In the genomic region with DNA sequence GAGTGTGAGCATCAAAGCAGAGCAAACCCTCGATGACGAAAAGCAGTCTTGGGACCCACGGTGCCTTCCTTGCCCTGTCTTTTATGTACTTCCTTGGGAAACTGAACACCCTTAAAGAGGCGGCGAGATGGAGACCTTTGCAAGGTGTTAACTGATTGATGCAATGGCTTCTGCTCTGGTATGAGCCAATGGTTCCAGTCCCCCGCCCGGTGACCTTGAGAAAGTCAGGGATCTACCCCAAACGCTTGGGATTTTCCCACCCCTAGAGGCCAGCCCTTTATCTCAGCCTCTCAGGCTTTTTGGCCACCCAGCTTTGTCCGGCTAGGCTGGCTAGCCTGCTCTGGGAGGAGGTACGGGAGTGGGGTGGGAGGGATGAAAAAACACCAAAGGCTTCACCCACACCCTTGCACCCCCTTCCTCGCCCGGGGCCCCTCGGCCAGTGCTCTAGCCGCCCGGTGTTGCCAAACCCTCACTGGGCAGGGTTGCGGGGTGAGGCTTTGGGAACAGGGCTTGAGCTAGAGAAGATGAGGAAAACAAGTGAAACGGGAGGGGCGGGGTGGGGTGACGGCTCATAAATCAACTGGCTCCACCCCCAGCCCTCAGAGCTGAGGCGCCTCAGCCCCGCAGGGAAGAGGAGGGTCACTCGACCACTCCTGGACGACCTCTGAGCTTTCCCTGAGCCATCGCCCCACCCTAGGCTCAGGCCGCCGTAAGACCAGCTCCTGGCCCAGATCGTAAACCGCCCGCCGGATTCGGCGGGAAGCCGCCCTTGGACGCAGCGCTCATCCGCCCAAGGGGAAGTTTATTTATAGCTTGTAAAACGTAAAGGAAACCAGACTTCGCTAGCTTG, we compare ENCODE assay signal across 8 mouse cellular contexts.
A peak's percentile ranks its signal among the peaks of the same experiment; 100 is the strongest.
DNase-seq lines count a peak whose midpoint lies in the region; ATAC-seq and TF ChIP-seq lines count a peak whose summit lies in the region.

No protein-coding gene starts in this region.

- peak overlapping the region; percentile 83 for H3K4me2 ChIP-seq in heart, embryonic 15.5 days

- DNase-seq in ovary, postnatal 36 days (ENCODE audit: low spot score), result peak; percentile 46
- DNase-seq in ovary, postnatal 10 days (ENCODE audit: low spot score), result no peak
- DNase-seq in kidney, postnatal 10 days, result peak; percentile 70
- DNase-seq in spleen, postnatal 4 days (ENCODE audit: low spot score in 2 of 2), result peak; percentile 59 to 78
- DNase-seq in left cerebral cortex, adult 18-20 months (ENCODE audit: low spot score in 2 of 2), result no peak

- no peak overlapping the region for H3K4me3 ChIP-seq in embryonic fibroblast, embryonic 13.5 days (ENCODE audit: insufficient read depth, low read length)
- peak overlapping the region; percentile 54 for H3K4me3 ChIP-seq in heart, embryonic 15.5 days
- peak overlapping the region; percentile 13; the same call in 1 of the 2 replicates for H3K4me3 ChIP-seq in macrophage (ENCODE audit: inconsistent target)

- H3K27me3 ChIP-seq in heart, embryonic 15.5 days, result peaks cover 48% of the 10 kb centered on the region

- H3K4me1 ChIP-seq in embryonic fibroblast, embryonic 13.5 days (ENCODE audit: control insufficient read depth, insufficient read depth, low read length), result no peaks in the 10 kb centered on the region; the same call in 1 of the 2 replicates
- peaks cover 31% of the 10 kb centered on the region for H3K4me1 ChIP-seq in heart, embryonic 15.5 days (replicated peaks)

- H3K9me3 ChIP-seq in heart, embryonic 15.5 days (replicated peaks), result no peaks in the 10 kb centered on the region

- TF ChIP-seq POLR2A in embryonic fibroblast, embryonic 13.5 days (IDR thresholded peaks at IDR 0.05; ENCODE audit: low read depth, low read length), result no peak; the same call in 1 of the 2 replicates

- peak overlapping the region; percentile 56 for H3K9ac ChIP-seq in heart, embryonic 15.5 days

- WGBS in heart, embryonic 15.5 days, result 7% methylated on average over 35 of the region's 38 CpGs
- 17% methylated on average over 31 of the region's 38 CpGs for WGBS in macrophage (ENCODE audit: missing documents)

- no peak for TF ChIP-seq CTCF in embryonic fibroblast, embryonic 13.5 days (IDR thresholded peaks at IDR 0.05; ENCODE audit: borderline replicate concordance, insufficient read depth, low read length)

- H3K79me2 ChIP-seq in macrophage (ENCODE audit: inconsistent target), result no peaks in the 10 kb centered on the region

- H3K27ac ChIP-seq in embryonic fibroblast, embryonic 13.5 days (ENCODE audit: insufficient read depth, low read length), result peak overlapping the region; percentile 69
- H3K27ac ChIP-seq in heart, embryonic 15.5 days, result peak overlapping the region; percentile 91
- H3K27ac ChIP-seq in macrophage, result peak overlapping the region; percentile 85

- no peaks in the 10 kb centered on the region for H3K36me3 ChIP-seq in heart, embryonic 15.5 days
- no peaks in the 10 kb centered on the region for H3K36me3 ChIP-seq in macrophage (ENCODE audit: inconsistent target)

- ATAC-seq in heart, embryonic 15.5 days (replicated peaks; ENCODE audit: insufficient number of reproducible peaks, insufficient read depth, low FRiP score, low read depth), result peak; percentile 24; the same call in 1 of the 2 replicates

Comparison
In these comparisons a context has a peak if more than half of its experiments do, and no peak if none do; other contexts are left out.
1. DNase-seq: peak in ovary, postnatal 36 days (single experiment), kidney, postnatal 10 days (single experiment) and spleen, postnatal 4 days (2 of 2); none in ovary, postnatal 10 days (single experiment) and left cerebral cortex, adult 18-20 months (0 of 2).
2. Peak in every context shown above with its lines, with median percentiles within 50 percentile points of each other: H3K27ac ChIP-seq.